In the genomic region with DNA sequence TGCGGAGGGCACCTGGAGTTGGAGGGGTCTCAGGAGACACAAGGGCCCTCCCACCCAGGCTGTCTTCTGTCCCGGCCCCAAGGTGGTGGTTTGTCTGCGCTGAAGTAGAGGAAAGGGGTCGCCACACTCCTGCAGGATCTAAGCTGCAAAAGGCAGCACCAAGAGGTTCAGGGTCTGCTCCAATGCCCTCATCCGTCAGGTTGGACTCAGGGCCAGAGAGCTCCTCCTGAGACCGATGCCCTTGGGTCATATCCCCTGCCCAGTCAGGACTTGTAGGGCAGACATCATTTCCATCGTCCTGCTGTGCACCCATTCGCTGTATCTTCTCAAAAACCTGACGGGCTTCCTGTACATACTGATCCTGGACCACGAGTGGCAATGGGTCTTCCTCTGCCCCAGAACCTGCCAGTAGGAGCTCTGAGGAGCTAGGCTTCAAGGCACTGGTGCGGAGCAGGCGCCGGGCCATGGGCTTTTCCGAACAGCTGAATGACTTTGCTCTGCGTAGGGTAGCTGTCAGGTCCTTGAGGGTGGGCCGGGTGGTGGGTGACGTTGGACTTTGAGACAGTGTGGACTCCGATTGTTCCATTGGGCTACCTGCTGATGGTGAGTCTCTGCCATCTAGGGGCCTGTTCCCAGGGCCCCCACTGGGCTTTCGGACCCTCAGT, we compare ENCODE assay signal across 11 mouse cellular contexts. TPM values are rescaled to one million over a fixed set of nuclear protein-coding genes. Genes with fewer than 3 reads are reported as not detected.
A peak's percentile ranks its signal among the peaks of the same experiment; 100 is the strongest.
DNase-seq lines count a peak whose midpoint lies in the region; ATAC-seq and TF ChIP-seq lines count a peak whose summit lies in the region.
"Had no signal": no experiment of that assay in that cellular context is flagged by ENCODE, and none has a peak within 500 bp of the region (broad histone marks: within the 10 kb centered on the region; RNA-seq: fewer than 3 reads in every experiment).

No protein-coding gene starts in this region.

- H3K4me2 ChIP-seq in liver, embryonic 16.5 days (ENCODE audit: low read depth, low read length): peak overlapping the region; percentile 69; the same call in 1 of the 2 replicates

- no peak for DNase-seq in heart, embryonic 10.5 days (ENCODE audit: low spot score)
- DNase-seq in heart, adult 8-10 months (ENCODE audit: low spot score): no peak
- no peak for DNase-seq in spleen, adult 2 months (ENCODE audit: low read depth in 1 of 2, low spot score in 2 of 2)
- no peak for DNase-seq in spleen, postnatal 10 days (ENCODE audit: low spot score in 2 of 2)
- no peak for DNase-seq in cerebellum, postnatal 10 days
- no peak for DNase-seq in ovary, postnatal 10 days (ENCODE audit: low spot score)
- DNase-seq: B cell, adult 2 months had no signal

- H3K9ac ChIP-seq in liver, embryonic 16.5 days (ENCODE audit: low read depth, low read length): no peak overlapping the region

- H3K4me1 ChIP-seq in heart, embryonic 10.5 days: peaks cover 82% of the 10 kb centered on the region
- peaks cover 11% of the 10 kb centered on the region for H3K4me1 ChIP-seq in spleen, adult 2 months (ENCODE audit: control insufficient read depth, insufficient read depth, insufficient read length)
- peaks cover 6% of the 10 kb centered on the region; the same call in 1 of the 2 replicates for H3K4me1 ChIP-seq in liver, embryonic 16.5 days (ENCODE audit: control insufficient read depth, low read depth, low read length)

- 57% methylated on average over 19 of the region's 19 CpGs for WGBS in heart, embryonic 10.5 days
- 83% methylated on average over 19 of the region's 19 CpGs for WGBS in spleen, adult 2 months
- WGBS in liver, embryonic 16.5 days (ENCODE audit: insufficient replicate concordance): 70% methylated on average over 19 of the region's 19 CpGs

- H3K27ac ChIP-seq in heart, embryonic 10.5 days: peak overlapping the region; percentile 94
- H3K27ac ChIP-seq in spleen, adult 2 months (ENCODE audit: insufficient read depth, low read length): no peak overlapping the region; the same call in 1 of the 2 replicates
- no peak overlapping the region for H3K27ac ChIP-seq in liver, embryonic 16.5 days (ENCODE audit: low read length)

- TF ChIP-seq CTCF in spleen, adult 2 months (IDR thresholded peaks at IDR 0.05; ENCODE audit: extremely low read depth, insufficient read depth, insufficient read length, insufficient replicate concordance): no peak

- H3K36me3 ChIP-seq in heart, embryonic 10.5 days: peaks cover 8% of the 10 kb centered on the region
- no peaks in the 10 kb centered on the region for H3K36me3 ChIP-seq in spleen, adult 2 months (ENCODE audit: control insufficient read depth, insufficient read depth, low read length)
- H3K36me3 ChIP-seq in liver, embryonic 16.5 days (ENCODE audit: control insufficient read depth, insufficient read depth): no peaks in the 10 kb centered on the region

- no peak for TF ChIP-seq POLR2A in spleen, adult 2 months (IDR thresholded peaks at IDR 0.05; ENCODE audit: low read depth, low read length)

- H3K9me3 ChIP-seq in heart, embryonic 10.5 days: no peaks in the 10 kb centered on the region
- H3K9me3 ChIP-seq in liver, embryonic 16.5 days (replicated peaks; ENCODE audit: control insufficient read depth, low read length): no peaks in the 10 kb centered on the region

- H3K27me3 ChIP-seq in heart, embryonic 10.5 days (ENCODE audit: insufficient read depth, poor library complexity, severe bottlenecking): 0 out of 2 replicates have a peak, but pooled peaks cover 9% of the 10 kb centered on the region
- peaks cover 16% of the 10 kb centered on the region for H3K27me3 ChIP-seq in spleen, adult 2 months (ENCODE audit: control insufficient read depth, insufficient read depth, low read length)
- H3K27me3 ChIP-seq in liver, embryonic 16.5 days (ENCODE audit: control insufficient read depth, insufficient read depth, low read depth, low read length): peaks cover 44% of the 10 kb centered on the region

- ATAC-seq in liver, embryonic 16.5 days (ENCODE audit: low read depth): no peak
- no peak for ATAC-seq in megakaryocyte, adult 5-6 weeks (ENCODE audit: poor library complexity, severe bottlenecking)
- ATAC-seq: activated CD4-positive, CD25-positive, alpha-beta regulatory T cell, adult 4 months had no signal

- peak overlapping the region; percentile 87 for H3K4me3 ChIP-seq in heart, embryonic 10.5 days
- H3K4me3 ChIP-seq in spleen, adult 2 months (ENCODE audit: extremely low read depth, insufficient read depth, insufficient read length): peak overlapping the region; percentile 32; the same call in 1 of the 2 replicates
- no peak overlapping the region for H3K4me3 ChIP-seq in liver, embryonic 16.5 days (ENCODE audit: low read depth, low read length)

RNA-seq across cellular contexts. Expression of gene Arhgef17, which starts 2.1 kb away (rescaled TPM):
- polyA plus RNA-seq in heart, embryonic 10.5 days (2016; fragmentation: Nextera tagmentation; extraction: Ambion mirVana): 7.9 and 10.1 TPM in 2 replicates
- 10 to 100 TPM; 25.0 to 36.6 (median 28.1) TPM for total RNA-seq in heart, adult 8-10 months (2022)
- 12.3 and 13.5 TPM in 2 replicates for polyA plus RNA-seq in spleen, adult 2 months (2012; rRNA removed)
- polyA plus RNA-seq in liver, embryonic 16.5 days (2015; fragmentation: Nextera tagmentation; extraction: Ambion mirVana): 0.57 and 0.87 TPM in 2 replicates
- total RNA-seq in megakaryocyte, adult 5-6 weeks (2015): 0.09 and 0.21 TPM in 2 replicates
- total RNA-seq in megakaryocyte, adult 5-6 weeks (2017): 0.12 TPM in 1 of 2 replicates, not detected in the other
- total RNA-seq: neutrophil, adult 5-6 weeks had no signal

RNA-seq across cellular contexts. Expression of gene P2ry6, which starts 44.7 kb away (rescaled TPM):
- polyA plus RNA-seq in heart, embryonic 10.5 days (2016; fragmentation: Nextera tagmentation; extraction: Ambion mirVana): 0.97 and 1.2 TPM in 2 replicates
- total RNA-seq in heart, adult 8-10 months (2022): 1 to 10 TPM; 2.7 to 4.0 (median 3.3) TPM
- 36.0 and 46.0 TPM in 2 replicates for polyA plus RNA-seq in spleen, adult 2 months (2012; rRNA removed)
- polyA plus RNA-seq in liver, embryonic 16.5 days (2015; fragmentation: Nextera tagmentation; extraction: Ambion mirVana): 4.9 and 6.3 TPM in 2 replicates
- 32.8 and 34.2 TPM in 2 replicates for total RNA-seq in megakaryocyte, adult 5-6 weeks (2015)
- total RNA-seq in megakaryocyte, adult 5-6 weeks (2017): 12.0 and 12.9 TPM in 2 replicates
